ENCODE assay signal across 8 mouse cellular contexts in the genomic region with DNA sequence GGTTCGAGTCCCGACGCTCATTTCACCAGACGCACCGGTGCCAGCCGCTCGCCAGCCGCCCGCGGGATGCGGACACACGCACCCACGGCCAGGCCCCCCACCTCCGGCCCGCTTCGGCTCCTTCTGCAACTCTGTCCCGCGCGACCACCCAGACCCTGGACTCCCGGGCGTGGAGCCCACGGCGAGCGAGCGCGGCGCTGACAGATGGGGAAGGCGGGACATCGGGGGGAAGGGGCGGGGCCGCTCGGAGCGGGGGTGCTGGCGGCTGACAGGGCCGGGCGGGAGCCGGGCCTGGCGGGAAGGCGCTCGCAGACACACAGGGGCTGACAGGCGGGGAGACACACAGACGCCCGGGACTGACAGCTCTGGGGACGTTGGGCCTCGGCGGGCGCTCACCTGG. TPM values are rescaled to one million over a fixed set of nuclear protein-coding genes. Genes with fewer than 3 reads are reported as not detected.
DNase-seq lines count a peak whose midpoint lies in the region; ATAC-seq and TF ChIP-seq lines count a peak whose summit lies in the region.

No protein-coding gene starts in this region.

- no peak for TF ChIP-seq CTCF in midbrain, postnatal 0 days (IDR thresholded peaks at IDR 0.05)

- WGBS in embryonic facial prominence, embryonic 12.5 days = under 1% methylated on average over 45 of the region's 47 CpGs
- WGBS in midbrain, postnatal 0 days = 0% methylated on average over 28 of the region's 47 CpGs

- H3K36me3 ChIP-seq in embryonic facial prominence, embryonic 12.5 days = no peaks in the 10 kb centered on the region
- H3K36me3 ChIP-seq in midbrain, postnatal 0 days (ENCODE audit: insufficient read depth, low read length) = no peaks in the 10 kb centered on the region

- peak overlapping the region; percentile 85 for H3K4me2 ChIP-seq in embryonic facial prominence, embryonic 12.5 days (replicated peaks)
- peak overlapping the region; percentile 72 for H3K4me2 ChIP-seq in midbrain, postnatal 0 days (ENCODE audit: low read depth, low read length, poor library complexity, severe bottlenecking)

- peak; percentile 87 for ATAC-seq in embryonic facial prominence, embryonic 12.5 days (ENCODE audit: insufficient number of reproducible peaks, insufficient read depth, low FRiP score, low TSS enrichment)
- ATAC-seq in midbrain, postnatal 0 days (ENCODE audit: low FRiP score) = peak; percentile 91

- peak overlapping the region; percentile 96 for H3K9ac ChIP-seq in embryonic facial prominence, embryonic 12.5 days
- peak overlapping the region; percentile 96 for H3K9ac ChIP-seq in midbrain, postnatal 0 days (replicated peaks; ENCODE audit: low read length, poor library complexity, severe bottlenecking)

- H3K27ac ChIP-seq in embryonic facial prominence, embryonic 12.5 days = peak overlapping the region; percentile 97
- H3K27ac ChIP-seq in midbrain, postnatal 0 days (ENCODE audit: low read depth, low read length) = peak overlapping the region; percentile 96

- peak overlapping the region; percentile 86 for H3K4me3 ChIP-seq in embryonic facial prominence, embryonic 12.5 days
- peak overlapping the region; percentile 89 for H3K4me3 ChIP-seq in midbrain, postnatal 0 days (ENCODE audit: low read depth, low read length)

- peak; percentile 54 for DNase-seq in 3T3-L1 (ENCODE audit: low read depth, low spot score)
- DNase-seq in adrenal gland, adult 8-10 months = peak; percentile 62
- DNase-seq in heart, adult 9 months (ENCODE audit: low spot score in 2 of 2) = peak; percentile 64 to 71
- DNase-seq in kidney, adult 9 months = peak; percentile 59
- DNase-seq in liver = peak; percentile 85
- DNase-seq in midbrain, postnatal 0 days (ENCODE audit: low spot score) = peak; percentile 56
- peak; percentile 56 to 57 for DNase-seq in spleen, postnatal 36 days (ENCODE audit: low spot score in 2 of 2)

- H3K9me3 ChIP-seq in embryonic facial prominence, embryonic 12.5 days = no peaks in the 10 kb centered on the region
- no peaks in the 10 kb centered on the region for H3K9me3 ChIP-seq in midbrain, postnatal 0 days (ENCODE audit: low read length)

- no peaks in the 10 kb centered on the region for H3K27me3 ChIP-seq in embryonic facial prominence, embryonic 12.5 days
- no peaks in the 10 kb centered on the region for H3K27me3 ChIP-seq in midbrain, postnatal 0 days (ENCODE audit: insufficient read depth, low read length)

- peaks cover 5% of the 10 kb centered on the region for H3K4me1 ChIP-seq in embryonic facial prominence, embryonic 12.5 days
- H3K4me1 ChIP-seq in midbrain, postnatal 0 days (ENCODE audit: insufficient read depth, low read length) = no peaks in the 10 kb centered on the region; the same call in 1 of the 2 replicates

RNA-seq across cellular contexts. Expression of gene Zhx3, which starts 0.4 kb away (rescaled TPM):
- 10 to 100 TPM; 66.1 to 97.0 (median 75.6) TPM for total RNA-seq in adrenal gland, adult 8-10 months (2022)
- polyA plus RNA-seq in embryonic facial prominence, embryonic 12.5 days (2016; fragmentation: Nextera tagmentation; extraction: Ambion mirVana) = 12.0 and 12.2 TPM in 2 replicates
- 43.9 and 63.9 TPM in 2 replicates for total RNA-seq in midbrain, postnatal 0 days (2014; rRNA removed)
- 17.3 and 18.7 TPM in 2 replicates for polyA plus RNA-seq in midbrain, postnatal 0 days (2015; fragmentation: Nextera tagmentation; extraction: Ambion mirVana)

RNA-seq across cellular contexts. Expression of gene Lpin3, which starts 8.1 kb away (rescaled TPM):
- 10 to 100 TPM; 39.0 to 84.3 (median 50.2) TPM for total RNA-seq in adrenal gland, adult 8-10 months (2022)
- 2.1 and 2.7 TPM in 2 replicates for polyA plus RNA-seq in embryonic facial prominence, embryonic 12.5 days (2016; fragmentation: Nextera tagmentation; extraction: Ambion mirVana)
- total RNA-seq in midbrain, postnatal 0 days (2014; rRNA removed) = 1.1 and 3.7 TPM in 2 replicates
- polyA plus RNA-seq in midbrain, postnatal 0 days (2015; fragmentation: Nextera tagmentation; extraction: Ambion mirVana) = 0.38 and 0.55 TPM in 2 replicates

RNA-seq across cellular contexts. Expression of gene Emilin3, which starts 39.7 kb away (rescaled TPM):
- total RNA-seq in adrenal gland, adult 8-10 months (2022) = not detected
- 20.5 and 22.3 TPM in 2 replicates for polyA plus RNA-seq in embryonic facial prominence, embryonic 12.5 days (2016; fragmentation: Nextera tagmentation; extraction: Ambion mirVana)
- total RNA-seq in midbrain, postnatal 0 days (2014; rRNA removed) = 0.55 and 1.6 TPM in 2 replicates
- 0.44 and 0.51 TPM in 2 replicates for polyA plus RNA-seq in midbrain, postnatal 0 days (2015; fragmentation: Nextera tagmentation; extraction: Ambion mirVana)

Comparison
In these comparisons a context has a peak if more than half of its experiments do, and no peak if none do; other contexts are left out.
1. Peak in every context shown above with its lines: DNase-seq, ATAC-seq, H3K4me3 ChIP-seq and H3K27ac ChIP-seq.